Mouse (Mus musculus): ENCODE results near the gene Ttll6. TPM values are rescaled to one million over a fixed set of nuclear protein-coding genes. Genes with fewer than 3 reads are reported as not detected.
A peak's percentile ranks its signal among the peaks of the same experiment; 100 is the strongest.

Ttll6 gene
- total and polyA plus RNA-seq, 2 experiments from 2014 or later = 0.16 to 0.39 TPM

GRCm38 (mm10) chr11:96143766-96144165 lies 10.2 kb downstream of the Ttll6 start:
- no peak overlapping the region for H3K4me3 ChIP-seq (ENCODE audit: low read depth, low read length)
- peaks cover 25% of the 10 kb centered on the region for H3K27me3 ChIP-seq (ENCODE audit: insufficient read depth, low read length)
- TF ChIP-seq CTCF (IDR thresholded peaks at IDR 0.05) = no peak
- H3K36me3 ChIP-seq (ENCODE audit: insufficient read depth, low read length) = no peaks in the 10 kb centered on the region
- H3K9ac ChIP-seq (replicated peaks; ENCODE audit: low read length, poor library complexity, severe bottlenecking) = no peak overlapping the region
- no peak overlapping the region for H3K4me2 ChIP-seq (ENCODE audit: low read depth, low read length, poor library complexity, severe bottlenecking)
- 58% methylated on average over 4 of the region's 4 CpGs for WGBS
- no peak for DNase-seq (ENCODE audit: low spot score)
- no peaks in the 10 kb centered on the region for H3K9me3 ChIP-seq (ENCODE audit: low read length)
- 0 out of 2 replicates have a peak, but pooled peaks cover 4% of the 10 kb centered on the region for H3K4me1 ChIP-seq (ENCODE audit: insufficient read depth, low read length)
- no peak overlapping the region for H3K27ac ChIP-seq (ENCODE audit: low read depth, low read length)
- no peak for ATAC-seq (ENCODE audit: low FRiP score)

DNA sequence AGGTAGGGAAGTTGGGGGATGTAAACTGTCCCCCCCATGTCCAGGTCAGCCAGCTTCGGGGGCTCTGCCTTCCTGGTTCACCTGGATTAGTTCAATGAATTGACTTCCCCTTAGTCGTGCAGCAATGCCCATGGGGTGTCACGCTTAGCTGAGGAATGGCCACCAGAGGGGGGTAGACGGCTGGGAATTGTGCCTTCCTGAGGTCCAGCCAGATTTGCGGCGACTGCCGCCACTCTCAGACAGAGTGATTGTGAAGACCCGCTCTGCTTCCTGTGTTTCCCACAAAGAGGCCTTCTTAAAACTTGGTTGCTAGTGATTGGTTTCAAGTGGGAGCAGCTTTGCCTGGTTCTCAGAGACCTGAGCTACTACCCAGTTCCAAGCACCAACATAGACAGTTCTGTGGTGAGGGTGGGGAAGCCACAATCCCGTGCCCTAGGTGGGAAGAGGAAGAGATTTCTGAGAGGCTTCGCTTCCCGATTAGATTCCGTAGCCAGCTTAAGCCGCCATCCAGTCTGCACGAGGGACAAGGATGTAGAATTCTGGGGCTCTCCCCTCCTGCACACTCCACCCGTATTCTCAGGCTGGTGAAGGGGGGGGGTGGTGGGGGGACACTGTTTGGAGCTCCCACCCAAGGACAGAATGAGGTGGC lies 12.2 kb downstream of the Ttll6 start:
- peak; percentile 82 for TF ChIP-seq CTCF (IDR thresholded peaks at IDR 0.05)
- no peak overlapping the region for H3K9ac ChIP-seq (replicated peaks; ENCODE audit: low read length, poor library complexity, severe bottlenecking)
- no peak overlapping the region for H3K4me3 ChIP-seq (ENCODE audit: low read depth, low read length)
- H3K36me3 ChIP-seq (ENCODE audit: insufficient read depth, low read length) = no peaks in the 10 kb centered on the region
- peak; percentile 75 for DNase-seq (ENCODE audit: low spot score)
- H3K4me2 ChIP-seq (ENCODE audit: low read depth, low read length, poor library complexity, severe bottlenecking) = peak overlapping the region; percentile 12; the same call in 1 of the 2 replicates
- H3K27me3 ChIP-seq (ENCODE audit: insufficient read depth, low read length) = peaks cover 25% of the 10 kb centered on the region
- H3K4me1 ChIP-seq (ENCODE audit: insufficient read depth, low read length) = 0 out of 2 replicates have a peak, but pooled peaks cover 4% of the 10 kb centered on the region
- 4% methylated on average over 15 of the region's 15 CpGs for WGBS
- no peak for ATAC-seq (ENCODE audit: low FRiP score)
- H3K27ac ChIP-seq (ENCODE audit: low read depth, low read length) = no peak overlapping the region
- no peaks in the 10 kb centered on the region for H3K9me3 ChIP-seq (ENCODE audit: low read length)

DNA sequence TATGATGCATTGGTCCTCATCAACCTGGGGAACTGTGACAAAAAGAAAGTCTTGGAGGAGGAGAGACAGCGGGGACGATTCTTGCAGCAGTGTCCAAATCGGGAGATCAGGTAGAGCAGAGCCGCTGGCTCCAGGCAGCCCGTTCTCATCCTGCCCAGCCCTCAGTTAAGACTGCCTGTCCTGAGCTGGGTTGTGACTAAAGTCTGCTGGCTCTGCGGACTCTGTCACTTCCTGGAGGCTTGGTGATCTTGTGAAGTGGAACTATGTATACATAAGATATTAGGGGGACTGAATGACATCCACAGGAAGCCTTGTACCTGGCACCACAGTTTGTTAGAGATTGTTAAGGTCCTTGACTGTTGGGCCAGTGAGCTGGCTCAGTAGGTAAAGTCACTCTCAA lies 13.9 kb downstream of the Ttll6 start:
- H3K27ac ChIP-seq (ENCODE audit: low read depth, low read length) = no peak overlapping the region
- no peak for DNase-seq (ENCODE audit: low spot score)
- no peak for TF ChIP-seq CTCF (IDR thresholded peaks at IDR 0.05)
- H3K4me1 ChIP-seq (ENCODE audit: insufficient read depth, low read length) = 0 out of 2 replicates have a peak, but pooled peaks cover 4% of the 10 kb centered on the region
- no peak overlapping the region for H3K9ac ChIP-seq (replicated peaks; ENCODE audit: low read length, poor library complexity, severe bottlenecking)
- H3K4me3 ChIP-seq (ENCODE audit: low read depth, low read length) = no peak overlapping the region
- H3K36me3 ChIP-seq (ENCODE audit: insufficient read depth, low read length) = no peaks in the 10 kb centered on the region
- no peak overlapping the region for H3K4me2 ChIP-seq (ENCODE audit: low read depth, low read length, poor library complexity, severe bottlenecking)
- H3K27me3 ChIP-seq (ENCODE audit: insufficient read depth, low read length) = peaks cover 26% of the 10 kb centered on the region
- H3K9me3 ChIP-seq (ENCODE audit: low read length) = no peaks in the 10 kb centered on the region
- WGBS = 81% methylated on average over 6 of the region's 6 CpGs
- no peak for ATAC-seq (ENCODE audit: low FRiP score)

- no peaks in the 10 kb centered on the region for H3K9me3 ChIP-seq (ENCODE audit: low read length)
- H3K9ac ChIP-seq (replicated peaks; ENCODE audit: low read length, poor library complexity, severe bottlenecking) = no peak overlapping the region
- no peak for TF ChIP-seq CTCF (IDR thresholded peaks at IDR 0.05)
- H3K4me1 ChIP-seq (ENCODE audit: insufficient read depth, low read length) = no peaks in the 10 kb centered on the region
- no peak for ATAC-seq (ENCODE audit: low FRiP score)
- no peaks in the 10 kb centered on the region for H3K36me3 ChIP-seq (ENCODE audit: insufficient read depth, low read length)
- no peak overlapping the region for H3K4me2 ChIP-seq (ENCODE audit: low read depth, low read length, poor library complexity, severe bottlenecking)
- H3K27ac ChIP-seq (ENCODE audit: low read depth, low read length) = no peak overlapping the region
- 68% methylated on average over 12 of the region's 12 CpGs for WGBS
- H3K4me3 ChIP-seq (ENCODE audit: low read depth, low read length) = no peak overlapping the region
- no peak for DNase-seq (ENCODE audit: low spot score)
- peaks cover 56% of the 10 kb centered on the region for H3K27me3 ChIP-seq (ENCODE audit: insufficient read depth, low read length)
Measured at GRCm38 (mm10) chr11:96164769-96165168, 31.2 kb downstream of the Ttll6 start.

DNA sequence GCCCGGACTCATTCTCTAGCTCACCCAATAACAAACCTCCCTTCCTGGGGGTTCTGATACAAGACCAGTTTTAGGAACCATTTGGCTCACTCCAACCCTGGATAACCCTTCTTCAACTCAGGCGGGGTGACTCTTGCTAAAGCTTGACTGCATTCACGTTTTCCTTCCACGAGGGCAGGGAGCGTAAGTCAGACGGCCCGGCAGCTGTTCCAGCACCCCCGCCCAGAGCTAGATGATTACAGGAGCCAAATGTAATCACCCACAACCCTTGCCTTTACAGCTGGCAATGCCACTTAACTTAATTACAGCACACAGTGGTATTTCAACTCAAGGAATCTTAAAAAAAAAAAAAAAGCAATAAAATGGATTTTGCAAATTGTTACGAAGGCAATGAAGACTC lies 34.5 kb downstream of the Ttll6 start:
- TF ChIP-seq CTCF (IDR thresholded peaks at IDR 0.05) = no peak
- Histone ChIP-seq H3K9me3 (ENCODE audit: low read length) (no peaks in the 10 kb centered on the region), H3K4me1 (ENCODE audit: insufficient read depth, low read length) (no peaks in the 10 kb centered on the region), H3K4me3 (ENCODE audit: low read depth, low read length) (no peak overlapping the region), H3K27me3 (ENCODE audit: insufficient read depth, low read length) (peaks cover 90% of the 10 kb centered on the region), H3K36me3 (ENCODE audit: insufficient read depth, low read length) (no peaks in the 10 kb centered on the region), H3K9ac (replicated peaks; ENCODE audit: low read length, poor library complexity, severe bottlenecking) (no peak overlapping the region), H3K4me2 (ENCODE audit: low read depth, low read length, poor library complexity, severe bottlenecking) (no peak overlapping the region), H3K27ac (ENCODE audit: low read depth, low read length) (no peak overlapping the region)
- WGBS = 37% methylated on average over 9 of the region's 9 CpGs
- ATAC-seq (ENCODE audit: low FRiP score) = no peak
- no peak for DNase-seq (ENCODE audit: low spot score)

- Histone ChIP-seq H3K9ac (replicated peaks; ENCODE audit: low read length, poor library complexity, severe bottlenecking) (no peak overlapping the region), H3K27ac (ENCODE audit: low read depth, low read length) (no peak overlapping the region), H3K4me2 (ENCODE audit: low read depth, low read length, poor library complexity, severe bottlenecking) (no peak overlapping the region), H3K4me1 (ENCODE audit: insufficient read depth, low read length) (no peaks in the 10 kb centered on the region), H3K4me3 (ENCODE audit: low read depth, low read length) (no peak overlapping the region), H3K27me3 (ENCODE audit: insufficient read depth, low read length) (peaks cover 99% of the 10 kb centered on the region), H3K9me3 (ENCODE audit: low read length) (no peaks in the 10 kb centered on the region), H3K36me3 (ENCODE audit: insufficient read depth, low read length) (no peaks in the 10 kb centered on the region)
- ATAC-seq (ENCODE audit: low FRiP score) = no peak
- TF ChIP-seq CTCF (IDR thresholded peaks at IDR 0.05) = no peak
- DNase-seq (ENCODE audit: low spot score) = peak; percentile 25
- WGBS = 19% methylated on average over 7 of the region's 7 CpGs
Measured at GRCm38 (mm10) chr11:96169016-96169415, 35.4 kb downstream of the Ttll6 start.

Measured in midbrain, postnatal 0 days (tissue).